Mouse (Mus musculus): ENCODE data around the gene Myo16.

Gene Myo16

DNA sequence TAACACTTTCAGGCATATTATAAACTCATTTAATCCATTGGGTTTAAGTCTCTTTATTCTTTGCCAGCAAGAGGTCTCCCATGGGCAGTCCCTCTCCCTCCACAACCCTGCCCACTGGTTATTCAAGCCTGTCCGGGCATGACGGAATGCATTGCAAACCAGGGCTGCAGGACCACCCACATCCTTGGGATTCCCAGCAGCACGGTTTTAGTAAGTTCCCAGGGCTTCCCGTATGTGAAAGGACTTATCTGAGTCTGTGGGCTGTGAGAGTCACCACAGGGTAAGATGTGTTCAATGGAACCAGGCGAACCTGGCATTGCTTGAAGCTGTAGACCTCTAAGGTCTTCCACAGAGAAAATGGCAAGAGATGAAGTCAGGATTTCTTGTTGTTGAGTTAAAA lies 471.6 kb downstream of the Myo16 start:
- no peak for DNase-seq (ENCODE audit: low read depth, low spot score)

DNA sequence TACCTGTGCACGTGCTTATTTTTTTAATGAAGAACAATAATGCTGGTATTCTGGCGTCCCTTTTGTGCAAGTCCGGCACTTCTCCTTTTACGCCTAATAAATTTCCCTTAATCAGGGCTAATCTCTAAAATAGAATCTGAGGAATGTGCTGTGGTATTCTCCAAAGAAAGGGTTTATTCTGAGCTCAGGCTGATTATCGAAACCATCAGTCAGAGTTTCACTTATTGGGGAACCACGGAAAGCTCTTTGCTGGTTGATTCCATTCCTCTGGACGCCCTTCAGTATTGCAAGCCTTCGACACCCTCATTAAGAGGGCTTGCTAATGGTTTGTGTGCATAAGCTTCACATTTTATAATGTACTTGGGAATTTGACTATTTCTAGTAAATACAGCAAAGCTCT lies 475.0 kb downstream of the Myo16 start:
- DNase-seq (ENCODE audit: low read depth, low spot score), result no peak

DNA sequence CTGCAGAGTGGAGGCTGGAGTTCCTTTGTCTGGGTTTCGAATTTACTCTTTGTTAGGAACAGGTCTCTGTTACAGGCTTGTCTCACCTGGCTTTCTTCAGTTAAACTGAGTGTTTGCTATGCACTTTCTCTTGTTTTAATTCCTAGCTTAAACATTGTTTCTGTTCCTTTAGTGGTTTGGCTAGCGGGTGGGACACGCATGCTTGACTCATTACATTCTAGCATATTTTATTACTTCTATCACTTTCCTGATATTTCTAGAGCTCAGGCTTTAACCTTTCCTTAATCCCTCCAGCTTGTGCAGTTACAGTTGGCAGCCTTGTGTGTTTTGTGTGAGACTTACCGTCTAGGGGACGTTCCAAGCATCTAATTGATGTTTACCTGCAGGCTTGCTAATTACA lies 476.2 kb downstream of the Myo16 start:
- no peak for DNase-seq (ENCODE audit: low read depth, low spot score)

DNA sequence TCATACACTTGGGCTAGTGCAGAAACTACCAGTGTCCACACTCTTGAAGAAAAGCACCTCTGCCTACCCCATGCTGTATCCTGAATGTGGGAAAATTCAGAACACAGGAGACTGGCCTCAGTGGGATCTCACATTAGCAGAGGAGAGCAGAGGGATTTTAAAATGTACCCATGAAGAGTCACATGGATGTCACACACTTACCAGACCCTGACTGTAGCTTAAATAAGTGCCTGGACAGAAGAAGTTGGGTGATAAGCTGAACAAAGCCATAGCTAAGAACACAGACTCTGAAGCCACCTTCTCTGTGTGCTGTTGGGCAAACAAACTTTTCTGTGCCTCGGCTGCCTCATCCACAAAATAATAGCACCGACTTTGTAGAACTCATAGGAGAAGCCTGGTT lies 477.3 kb downstream of the Myo16 start:
- DNase-seq (ENCODE audit: low read depth, low spot score), result no peak

DNA sequence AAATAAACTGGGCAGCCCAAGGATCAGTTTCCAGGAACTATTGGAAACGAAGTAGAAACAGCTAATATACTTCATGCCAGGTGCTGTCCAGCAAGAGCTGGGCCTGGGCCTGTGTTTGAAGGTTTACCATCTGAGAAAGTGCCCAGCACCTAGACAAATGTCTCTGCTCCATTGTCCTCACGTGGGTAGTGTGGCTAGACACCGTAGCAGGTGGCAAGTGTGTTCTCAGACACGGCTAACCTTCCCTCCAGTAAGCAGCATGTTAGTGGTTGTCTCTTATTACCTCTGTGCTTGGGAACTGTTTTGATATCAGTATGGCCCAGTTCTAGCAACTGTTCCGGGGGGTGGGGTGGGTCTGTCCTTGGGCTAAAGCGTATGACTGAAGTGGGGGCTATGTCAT lies 478.9 kb downstream of the Myo16 start:
- no peak for DNase-seq (ENCODE audit: low read depth, low spot score)

DNA sequence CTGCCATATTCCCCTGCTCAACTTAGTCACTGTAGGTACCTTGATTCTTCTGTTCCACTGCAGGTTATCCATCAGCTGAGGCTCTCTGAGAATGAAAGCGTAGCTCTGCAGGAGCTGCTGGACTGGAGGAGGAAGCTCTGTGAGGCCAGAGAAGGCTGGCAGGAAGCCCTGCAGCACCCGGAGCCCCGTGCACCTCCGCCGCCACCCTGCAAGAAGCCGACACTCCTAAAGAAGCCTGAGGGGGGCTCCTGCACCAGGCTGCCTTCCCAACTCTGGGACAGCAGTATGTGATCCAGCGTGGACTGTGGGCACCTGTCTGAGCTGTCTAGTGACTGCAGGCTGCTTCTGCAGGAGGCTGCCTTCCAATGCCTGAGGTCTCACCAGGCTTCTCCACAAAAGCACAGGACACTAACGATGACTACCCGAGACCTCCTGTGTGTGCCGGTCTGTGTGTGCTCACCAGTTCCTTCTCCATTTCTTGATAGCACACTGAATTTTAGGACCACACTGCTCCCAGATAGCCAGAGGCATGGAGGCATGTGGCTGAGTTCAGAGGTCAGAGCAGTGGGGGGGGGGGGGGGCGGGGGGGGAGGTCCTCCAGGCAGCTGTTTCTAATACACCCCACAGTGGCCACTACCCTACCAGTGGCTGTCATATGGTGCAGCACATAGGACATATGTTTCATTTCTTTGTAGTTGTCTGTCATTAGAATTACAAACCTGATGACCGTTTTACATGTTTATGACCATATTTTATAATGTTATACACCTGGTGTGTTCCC lies 479.8 kb downstream of the Myo16 start:
- DNase-seq (ENCODE audit: low read depth, low spot score), result no peak

DNA sequence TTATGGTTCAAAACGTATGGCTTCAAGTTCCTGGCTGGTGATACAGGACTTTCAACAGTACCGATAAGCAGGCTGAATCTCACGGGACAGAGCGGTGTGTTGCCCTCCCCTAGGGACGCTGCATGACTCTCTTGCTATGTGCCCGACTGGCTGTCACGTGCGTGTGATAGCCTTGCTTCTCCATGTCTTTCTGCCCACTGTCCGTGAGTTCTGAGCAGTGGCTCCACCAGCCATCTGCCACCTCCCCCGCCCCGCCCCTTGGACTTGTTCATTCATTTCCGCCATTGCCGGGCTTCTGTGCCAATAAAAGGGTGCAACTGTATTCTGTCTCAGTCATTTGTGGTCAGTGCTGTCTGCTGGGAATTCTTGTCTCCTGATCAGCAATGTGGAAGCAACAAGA lies 480.7 kb downstream of the Myo16 start:
- no peak for DNase-seq (ENCODE audit: low read depth, low spot score)

DNA sequence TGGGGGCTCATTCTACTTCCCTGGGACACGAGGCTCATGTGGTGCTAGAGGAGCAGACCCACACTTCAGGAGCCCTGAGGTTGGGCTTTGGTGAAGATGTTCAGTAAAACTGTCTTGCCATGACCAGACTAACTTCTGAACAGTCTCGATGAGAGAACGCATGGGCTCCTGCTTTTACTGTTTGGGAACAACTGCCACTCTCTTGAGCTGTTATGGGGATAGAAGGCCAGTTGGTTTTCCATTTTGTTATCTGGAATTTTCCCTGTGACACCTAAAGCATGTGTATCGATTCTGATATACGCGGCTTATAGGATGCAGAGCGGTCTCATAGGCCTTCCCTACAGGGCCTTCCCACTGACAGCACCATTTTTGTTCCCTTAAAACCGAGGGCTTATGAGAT lies 485.2 kb downstream of the Myo16 start:
- DNase-seq (ENCODE audit: low read depth, low spot score), result no peak

DNA sequence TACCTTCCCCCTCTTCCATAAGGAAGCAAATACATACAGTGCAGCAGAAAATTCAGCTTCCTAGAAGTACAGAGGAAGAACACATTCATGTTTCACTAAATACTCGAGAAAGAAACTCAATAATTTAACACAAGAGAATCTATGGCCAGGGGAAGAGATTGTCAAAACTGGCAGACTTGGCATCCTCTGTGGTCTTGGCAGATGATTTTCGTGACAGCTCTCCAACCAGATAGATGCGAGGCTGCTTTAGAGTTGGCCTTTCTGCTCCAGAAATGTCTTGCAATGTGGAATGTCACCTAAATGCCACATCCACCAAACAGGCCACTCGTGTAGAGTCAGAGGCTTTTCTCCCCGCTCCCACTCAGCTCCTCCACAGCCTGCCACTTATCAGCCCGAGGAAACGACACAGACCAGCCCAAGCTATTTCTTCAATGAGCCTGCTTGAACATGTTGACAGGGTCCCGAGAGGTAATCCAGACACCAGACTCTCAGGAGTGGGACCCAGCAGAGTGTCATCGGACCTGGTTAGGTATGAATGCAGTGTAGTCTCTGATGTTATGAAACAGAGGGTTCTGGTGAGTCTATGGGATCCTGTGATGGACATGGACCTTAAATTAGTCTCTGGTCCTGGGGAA lies 486.6 kb downstream of the Myo16 start:
- DNase-seq (ENCODE audit: low read depth, low spot score), result no peak

DNA sequence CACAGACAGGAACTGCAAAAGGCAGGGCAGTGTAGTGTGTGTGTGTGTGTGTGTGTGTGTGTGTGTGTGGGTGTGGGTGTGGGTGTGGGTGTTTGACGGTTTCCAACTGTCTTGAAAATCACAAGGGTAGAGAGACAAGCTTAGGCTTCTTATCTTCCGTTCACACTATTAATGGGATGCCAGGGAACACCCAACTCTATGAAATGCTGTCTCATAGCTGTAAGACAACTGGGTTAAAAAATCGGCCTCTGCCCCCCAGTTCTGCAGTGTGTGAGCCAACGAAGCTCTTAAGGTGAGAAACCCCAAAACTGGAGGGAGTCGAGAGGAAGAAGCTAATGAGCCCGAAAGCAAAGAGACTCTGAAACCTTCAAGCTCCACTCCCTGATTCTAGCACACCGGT lies 487.1 kb downstream of the Myo16 start:
- no peak for DNase-seq (ENCODE audit: low read depth, low spot score)

DNA sequence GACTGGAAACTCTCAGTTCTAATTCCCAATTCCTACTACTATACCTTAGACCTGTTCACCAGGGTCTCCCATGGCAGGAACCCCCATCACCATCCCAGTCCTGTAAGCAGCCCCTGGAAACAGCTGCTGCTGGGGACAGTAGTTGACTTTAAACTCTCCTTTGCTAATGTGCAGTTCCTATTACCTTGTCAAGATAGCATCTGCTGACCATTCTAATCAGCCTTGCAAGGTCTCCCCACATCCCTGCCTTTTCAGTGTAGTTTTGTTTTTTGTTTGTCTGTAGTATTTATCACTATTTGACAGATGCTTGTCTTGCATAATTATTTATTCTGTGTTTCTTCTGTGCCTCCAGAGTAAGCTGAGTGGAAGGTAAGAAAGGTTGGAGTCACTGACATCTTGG lies 487.6 kb downstream of the Myo16 start:
- DNase-seq (ENCODE audit: low read depth, low spot score), result no peak

DNA sequence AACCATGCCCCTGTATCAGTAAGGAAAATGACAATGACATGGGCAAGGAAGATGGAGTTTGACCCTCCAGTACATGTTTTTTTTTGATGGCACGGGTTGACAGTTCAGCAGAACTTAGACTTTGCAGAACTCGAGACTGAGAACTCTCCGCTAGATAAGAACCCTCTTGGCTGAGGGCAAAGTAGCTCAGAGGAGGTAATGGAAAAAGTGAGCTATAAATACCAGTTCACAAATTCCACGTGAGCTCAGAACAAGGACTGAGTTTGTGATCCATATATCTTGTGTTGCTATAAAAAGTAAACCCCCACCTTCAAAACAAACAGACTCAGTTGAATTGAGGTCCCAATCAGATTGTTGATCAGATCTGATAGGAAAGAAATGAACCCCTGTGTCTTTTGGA lies 489.5 kb downstream of the Myo16 start:
- no peak for DNase-seq (ENCODE audit: low read depth, low spot score)

DNA sequence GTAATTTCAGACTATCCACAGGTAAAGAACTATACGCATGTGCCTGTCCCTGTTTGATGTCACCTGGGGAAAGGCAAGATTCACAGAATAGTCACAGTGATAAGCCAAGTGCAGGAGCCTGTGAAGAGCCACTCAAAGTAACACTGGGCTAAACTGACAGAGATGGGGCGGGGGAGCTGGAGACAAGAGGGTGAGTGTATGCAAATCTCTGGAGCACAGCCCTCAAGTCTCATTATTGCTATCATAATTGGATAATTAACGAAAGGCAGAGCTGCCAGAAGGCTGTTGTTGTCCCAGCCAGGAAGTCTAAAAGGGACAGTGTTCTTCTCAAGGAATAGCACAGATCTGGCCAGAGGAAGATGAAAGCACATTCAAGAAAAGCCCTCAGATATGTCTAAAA lies 490.8 kb downstream of the Myo16 start:
- DNase-seq (ENCODE audit: low read depth, low spot score), result no peak

DNA sequence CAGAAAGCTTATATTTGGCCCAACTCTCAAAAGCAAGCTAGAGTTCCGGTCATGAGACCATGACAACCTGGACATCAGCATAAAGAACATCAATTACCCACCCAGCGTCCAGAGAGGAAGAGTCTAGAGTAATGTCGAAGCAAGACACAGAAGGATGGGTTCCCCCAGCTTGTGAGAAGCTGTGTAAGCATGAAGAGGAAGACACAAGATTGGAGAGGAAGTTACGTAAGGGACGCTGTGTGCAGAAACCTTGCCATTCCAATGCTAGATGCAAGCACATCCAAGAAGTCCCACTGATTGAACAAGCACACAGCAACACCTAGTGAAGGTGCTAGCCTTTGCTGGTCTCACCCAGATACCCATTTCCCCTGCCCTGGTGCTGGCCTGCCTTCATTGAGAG lies 492.0 kb downstream of the Myo16 start:
- DNase-seq (ENCODE audit: low read depth, low spot score), result no peak

DNA sequence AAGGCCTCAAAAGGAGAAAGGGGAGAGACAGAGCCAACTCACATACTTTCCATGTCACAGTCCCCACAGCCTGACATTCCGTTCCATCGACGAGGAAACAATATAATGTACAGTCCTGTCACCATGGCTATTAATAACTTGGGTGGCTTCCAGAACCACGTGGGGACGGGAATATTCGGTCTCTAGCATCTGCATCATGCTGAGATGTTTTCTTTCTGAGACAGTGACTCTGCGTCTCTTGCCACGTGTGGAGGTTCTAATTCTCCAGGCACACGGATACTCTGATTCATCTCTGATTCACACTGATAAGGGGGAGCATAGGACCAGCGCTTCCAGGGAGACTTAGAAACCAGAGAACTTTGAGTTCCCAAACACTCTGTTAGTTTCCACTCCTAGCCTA lies 492.8 kb downstream of the Myo16 start:
- no peak for DNase-seq (ENCODE audit: low read depth, low spot score)

DNA sequence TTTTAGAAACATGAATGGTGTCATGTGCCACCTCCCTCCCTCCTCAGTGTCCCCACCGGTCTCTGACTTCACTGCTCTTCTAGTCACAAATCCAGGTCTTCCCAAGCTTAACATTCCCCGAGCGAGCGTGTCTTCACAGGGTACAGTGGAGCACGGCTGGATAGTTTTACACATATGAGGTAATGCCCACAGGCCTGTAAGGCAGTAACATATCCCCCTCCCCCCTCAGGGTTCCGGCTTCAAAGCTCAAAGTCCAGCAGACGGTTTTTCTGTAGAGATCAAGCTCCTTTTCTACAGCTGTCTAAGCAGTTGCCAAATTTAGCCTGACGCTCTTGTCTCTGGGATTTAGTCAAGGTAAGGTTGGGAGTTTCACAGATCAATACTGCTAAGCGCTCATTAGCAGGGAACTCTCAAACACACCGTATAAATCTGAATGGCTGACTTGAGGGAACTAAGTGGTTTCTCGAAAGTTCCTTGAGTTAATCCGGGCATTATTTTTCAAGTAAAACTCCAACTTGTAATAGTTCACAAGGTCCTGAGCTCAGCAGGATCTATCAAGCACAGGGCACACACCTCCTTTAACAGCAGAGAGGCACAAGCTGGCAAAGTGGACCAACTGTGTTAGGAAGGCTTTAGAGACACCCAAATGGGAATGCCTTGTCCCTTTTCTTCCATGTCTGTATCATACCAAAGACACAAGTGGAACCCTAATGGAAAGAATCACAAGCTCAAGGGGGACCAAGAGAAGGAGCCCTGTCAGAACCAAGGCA lies 498.0 kb downstream of the Myo16 start:
- no peak for DNase-seq (ENCODE audit: low read depth, low spot score)

DNA sequence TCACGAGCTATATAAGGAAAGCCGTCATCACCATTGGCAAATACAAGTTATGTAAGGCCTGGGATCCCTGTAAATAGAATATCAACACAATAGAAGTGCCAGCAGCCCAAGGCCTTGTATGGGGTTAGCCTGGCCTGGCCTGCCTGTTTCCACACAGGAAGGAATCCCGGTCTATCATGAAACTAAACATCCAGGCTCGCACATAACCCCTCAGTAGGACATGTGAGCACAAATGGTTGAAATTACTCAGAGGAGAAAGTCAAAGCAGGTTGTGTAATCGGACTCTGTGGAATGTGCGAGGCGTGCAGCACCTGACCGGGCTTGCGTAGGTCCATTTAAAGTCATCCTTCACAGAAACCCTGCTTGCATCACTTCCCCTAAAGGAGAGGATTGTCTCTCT lies 499.6 kb downstream of the Myo16 start:
- no peak for DNase-seq (ENCODE audit: low read depth, low spot score)

DNA sequence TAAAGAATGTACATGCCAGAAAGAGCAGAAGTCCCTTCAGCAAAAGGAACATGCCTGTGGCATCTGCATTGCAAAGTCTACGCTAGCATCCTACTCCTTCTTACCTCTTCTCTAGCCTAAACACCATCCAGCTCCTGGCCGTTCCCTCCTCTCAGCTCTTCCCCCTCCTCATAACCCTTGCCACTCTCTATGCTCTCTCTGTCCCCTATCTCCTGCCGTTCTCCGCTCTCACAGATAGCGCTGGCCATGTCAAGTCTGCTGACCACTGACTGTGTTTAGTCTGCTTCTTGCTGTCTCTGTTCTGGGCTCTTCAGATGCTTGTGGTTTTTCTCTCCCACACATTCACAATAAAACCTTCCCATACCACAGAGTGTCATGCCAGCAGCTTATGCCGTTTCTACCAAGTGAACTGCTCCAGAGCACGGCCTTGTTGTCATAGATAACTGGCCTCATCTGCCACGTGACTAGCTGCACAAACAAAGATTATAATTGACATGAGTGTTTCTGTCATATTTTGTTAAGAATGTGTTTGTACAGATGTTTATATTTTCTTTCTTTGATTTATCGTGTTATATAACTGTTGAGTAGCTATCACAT lies 501.3 kb downstream of the Myo16 start:
- no peak for DNase-seq (ENCODE audit: low read depth, low spot score)

DNA sequence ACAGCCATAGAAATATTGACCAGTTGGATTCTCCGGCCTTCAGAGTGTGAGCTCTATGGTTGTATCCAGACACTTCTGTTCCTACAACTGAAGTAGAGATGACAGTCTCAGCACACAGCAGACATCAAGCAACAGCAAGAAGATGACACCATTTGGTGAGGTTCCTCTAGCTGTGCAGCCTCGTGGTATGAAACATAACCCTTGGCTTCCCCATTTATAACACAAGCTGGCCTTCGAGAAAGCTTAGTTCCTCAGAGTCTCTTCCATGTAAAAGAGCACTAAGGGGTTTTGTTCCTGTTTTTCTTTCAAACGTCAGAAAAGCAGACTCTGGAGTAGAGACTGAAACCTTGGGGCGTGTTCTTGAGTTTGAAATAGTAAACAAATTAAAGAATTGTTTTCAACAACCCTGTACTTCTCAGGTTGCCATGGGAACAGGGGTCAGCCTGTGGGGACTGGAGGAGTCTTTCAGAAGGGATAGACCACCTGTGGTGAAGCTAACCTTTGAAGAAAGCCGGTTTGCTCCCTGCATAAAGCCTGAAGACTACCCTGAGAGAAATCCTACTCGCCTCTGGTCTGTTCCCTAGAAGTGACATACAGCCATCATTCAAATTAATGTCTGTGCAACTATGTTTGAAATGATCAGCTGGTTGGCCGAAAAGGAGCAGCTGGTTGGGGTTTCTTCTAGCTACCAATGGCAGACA lies 510.2 kb downstream of the Myo16 start:
- DNase-seq (ENCODE audit: low read depth, low spot score), result peak; percentile 40

DNA sequence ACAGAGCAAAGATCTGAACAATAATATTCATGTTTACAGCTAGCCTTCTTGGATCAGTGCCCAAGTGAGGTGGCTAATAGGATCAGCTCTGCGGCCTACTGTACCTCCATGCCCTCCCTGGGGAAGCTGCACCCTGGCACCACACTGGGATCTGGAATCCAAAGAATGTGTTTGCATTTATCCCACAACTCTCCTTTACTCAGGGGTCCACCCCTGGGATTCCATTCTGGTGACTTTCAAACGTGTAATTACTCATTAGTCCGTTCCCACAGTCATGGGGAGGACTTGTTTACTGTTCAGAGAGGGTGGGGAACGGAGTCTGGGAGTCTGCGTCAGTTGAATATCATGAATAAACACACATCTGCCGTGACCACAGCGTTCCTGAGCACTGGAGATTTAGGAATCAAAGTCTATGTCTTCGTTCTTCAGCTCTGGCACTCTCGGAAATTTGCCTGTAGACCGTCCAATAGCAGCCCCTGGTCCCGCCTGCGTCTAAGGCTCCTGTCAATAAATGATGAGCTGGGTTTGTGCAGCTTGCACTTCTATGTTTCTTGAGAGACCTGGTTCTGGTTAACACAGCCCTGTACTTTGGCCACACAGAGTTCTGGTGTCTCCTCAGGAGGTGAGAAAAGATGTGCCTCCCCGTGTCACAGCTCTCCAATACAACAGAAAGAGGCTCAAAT lies 511.3 kb downstream of the Myo16 start:
- DNase-seq (ENCODE audit: low read depth, low spot score), result no peak

DNA sequence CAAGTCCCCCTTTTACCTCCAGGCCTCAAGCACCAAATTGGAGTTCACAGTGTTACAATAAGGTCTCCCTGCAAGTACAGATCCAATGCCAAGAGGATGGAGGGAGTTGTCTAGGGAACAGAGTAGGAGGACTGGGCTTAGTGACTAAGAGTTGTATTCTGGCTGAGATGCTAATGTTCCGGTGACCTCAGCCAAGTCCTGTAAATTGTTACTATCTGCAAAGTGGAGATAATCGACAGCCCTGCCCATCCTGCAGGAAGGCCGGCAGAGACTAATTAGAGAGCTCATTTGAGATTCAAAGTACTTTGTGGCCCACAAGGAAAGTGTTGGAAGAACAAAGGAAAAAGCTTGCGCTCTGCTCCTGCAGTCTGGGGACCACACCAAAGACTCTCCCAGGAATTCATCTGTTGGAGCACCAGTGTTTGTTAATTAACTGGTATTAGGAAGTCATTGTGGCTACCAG lies 512.1 kb downstream of the Myo16 start:
- DNase-seq (ENCODE audit: low read depth, low spot score), result no peak
